Mouse (Mus musculus) urinary bladder, postnatal 25 days (tissue): ENCODE results near the gene Cmpk2.
A peak's percentile ranks its signal among the peaks of the same experiment; 100 is the strongest.
"Not testable (repeated sequence)": the region's sequence is repeated elsewhere in the genome, so short reads cannot be mapped to it uniquely, and the experiment has no call there.

Source experiments
- DNase-seq: peaks from one replicate; pipeline ENCODE4 v3.0.0; 2022; ENCODE audit warnings: low spot score

Cmpk2 gene

GRCm38 (mm10) chr12:26469098-26470041, at the start of gene Cmpk2:
Gene Cmpk2, plus strand, starts transcription at chr12:26469204.
- DNase-seq: peak; percentile 70

- DNase-seq: no peak
Measured at GRCm38 (mm10) chr12:26424841-26425240, 44.2 kb upstream of the Cmpk2 start.

GRCm38 (mm10) chr12:26428771-26429170, 40.2 kb upstream of the Cmpk2 start:
- DNase-seq: not testable (repeated sequence)

- DNase-seq: no peak
Measured at GRCm38 (mm10) chr12:26436334-26436733, 32.7 kb upstream of the Cmpk2 start.

- no peak for DNase-seq
Measured at GRCm38 (mm10) chr12:26437950-26438349, 31.1 kb upstream of the Cmpk2 start.

- DNase-seq: no peak
Measured at GRCm38 (mm10) chr12:26439366-26439765, 29.6 kb upstream of the Cmpk2 start.

GRCm38 (mm10) chr12:26444054-26444453, 24.9 kb upstream of the Cmpk2 start:
- DNase-seq: peak; percentile 72

GRCm38 (mm10) chr12:26444511-26444910, 24.5 kb upstream of the Cmpk2 start:
- DNase-seq: no peak

- DNase-seq: no peak
Measured at GRCm38 (mm10) chr12:26446377-26447045, 22.5 kb upstream of the Cmpk2 start.

GRCm38 (mm10) chr12:26449483-26449882, 19.5 kb upstream of the Cmpk2 start:
- DNase-seq: no peak

- DNase-seq: no peak
Measured at GRCm38 (mm10) chr12:26451150-26451549, 17.9 kb upstream of the Cmpk2 start.

GRCm38 (mm10) chr12:26452951-26453350, 16.1 kb upstream of the Cmpk2 start:
- DNase-seq: no peak

GRCm38 (mm10) chr12:26454682-26455081, 14.3 kb upstream of the Cmpk2 start:
- no peak for DNase-seq

GRCm38 (mm10) chr12:26456028-26456698, 12.8 kb upstream of the Cmpk2 start, which contains the start of gene Rsad2:
Gene Rsad2, minus strand, starts transcription at chr12:26456452.
- DNase-seq: peak; percentile 28

GRCm38 (mm10) chr12:26460091-26460490, 8.9 kb upstream of the Cmpk2 start:
- DNase-seq: no peak

GRCm38 (mm10) chr12:26465600-26465999, 3.4 kb upstream of the Cmpk2 start:
- DNase-seq: no peak

- no peak for DNase-seq
Measured at GRCm38 (mm10) chr12:26470042-26470409, 1.0 kb downstream of the Cmpk2 start.

- no peak for DNase-seq
Measured at GRCm38 (mm10) chr12:26471376-26471775, 2.4 kb downstream of the Cmpk2 start.

GRCm38 (mm10) chr12:26472770-26473481, 3.9 kb downstream of the Cmpk2 start:
- DNase-seq: no peak

- DNase-seq: no peak
Measured at GRCm38 (mm10) chr12:26473746-26474145, 4.7 kb downstream of the Cmpk2 start.

- DNase-seq: no peak
Measured at GRCm38 (mm10) chr12:26477198-26477597, 8.2 kb downstream of the Cmpk2 start.
